Mouse (Mus musculus) cerebellum, adult 9-10 months (tissue): Measurements from ENCODE around the gene Carmil1.
A peak's percentile ranks its signal among the peaks of the same experiment; 100 is the strongest.

Source experiments
- DNase-seq: peaks from one replicate; pipeline ENCODE4 v3.0.0; 2022

The Carmil1 gene

DNA sequence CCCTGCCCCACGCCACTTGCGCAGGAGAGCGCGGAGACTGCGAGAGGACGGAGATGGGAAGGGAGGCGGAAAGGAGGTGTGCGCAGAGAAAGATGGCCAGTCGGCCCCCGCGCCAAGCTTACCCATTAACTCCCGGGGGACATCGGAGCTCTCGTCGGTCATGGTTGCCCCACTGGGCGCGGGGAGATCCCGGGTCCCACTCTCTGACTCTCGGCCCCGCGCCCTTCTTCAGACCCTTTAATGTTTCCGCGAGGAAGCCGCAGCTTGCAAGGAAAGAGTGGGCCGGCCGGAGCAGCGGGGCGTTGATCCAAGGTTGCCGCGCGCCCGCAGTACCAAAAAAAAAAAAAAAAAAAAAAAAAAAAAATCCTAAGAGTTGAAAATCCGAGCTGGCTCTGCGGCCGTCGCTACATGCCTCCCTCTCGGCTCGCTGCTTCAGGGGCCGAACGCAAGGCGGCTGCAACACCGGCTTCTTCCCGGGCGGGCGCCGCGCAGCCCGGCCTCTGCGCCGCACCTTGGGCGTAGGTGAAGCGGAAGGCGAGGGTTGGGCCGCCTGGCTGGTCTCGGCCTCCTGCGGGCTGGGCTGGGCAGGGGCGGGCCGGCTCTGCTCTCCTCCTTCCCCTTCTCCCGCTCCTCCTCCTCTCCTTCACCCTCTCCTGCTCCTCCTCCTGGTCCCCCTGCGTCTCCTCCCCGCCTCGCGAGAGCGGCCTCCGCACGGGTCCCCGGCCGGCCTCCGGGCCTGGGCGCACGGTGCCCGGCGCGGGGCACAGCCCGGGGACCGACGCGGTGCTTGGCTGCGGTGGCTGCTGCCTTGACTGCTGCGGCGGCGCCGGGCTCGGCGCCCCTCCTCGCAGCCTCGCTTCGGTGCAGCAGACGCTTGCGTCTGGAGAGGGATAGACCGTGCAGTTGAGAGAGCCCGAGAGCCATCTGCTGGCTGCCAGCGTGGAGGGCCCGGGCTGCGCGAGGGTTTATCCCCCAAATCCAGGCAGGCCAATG, at the start of gene Carmil1:
Gene Carmil1, minus strand, starts transcription at position 357 of the 993 bp plus-strand sequence.
- peak; percentile 89 for DNase-seq

DNA sequence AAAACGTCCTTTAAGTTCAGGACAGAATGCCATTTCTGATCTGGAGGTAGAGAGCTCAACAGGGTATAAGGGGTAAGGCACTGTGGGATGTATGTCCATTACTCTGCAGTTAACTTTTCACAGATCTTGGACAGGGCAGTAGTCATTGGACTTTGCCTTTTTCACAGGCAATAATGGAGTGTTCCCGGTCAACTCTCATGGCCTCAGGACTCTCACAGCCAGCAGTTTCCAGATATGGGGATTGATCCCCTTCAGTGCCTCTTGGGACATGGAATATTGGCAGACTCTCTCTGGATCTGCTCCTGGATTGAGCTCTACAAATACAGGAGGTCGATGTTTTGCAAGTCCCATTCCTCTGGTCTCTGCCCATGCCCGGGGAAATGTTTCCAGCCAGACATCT, 49.5 kb upstream of the Carmil1 start:
- DNase-seq, result no peak

DNA sequence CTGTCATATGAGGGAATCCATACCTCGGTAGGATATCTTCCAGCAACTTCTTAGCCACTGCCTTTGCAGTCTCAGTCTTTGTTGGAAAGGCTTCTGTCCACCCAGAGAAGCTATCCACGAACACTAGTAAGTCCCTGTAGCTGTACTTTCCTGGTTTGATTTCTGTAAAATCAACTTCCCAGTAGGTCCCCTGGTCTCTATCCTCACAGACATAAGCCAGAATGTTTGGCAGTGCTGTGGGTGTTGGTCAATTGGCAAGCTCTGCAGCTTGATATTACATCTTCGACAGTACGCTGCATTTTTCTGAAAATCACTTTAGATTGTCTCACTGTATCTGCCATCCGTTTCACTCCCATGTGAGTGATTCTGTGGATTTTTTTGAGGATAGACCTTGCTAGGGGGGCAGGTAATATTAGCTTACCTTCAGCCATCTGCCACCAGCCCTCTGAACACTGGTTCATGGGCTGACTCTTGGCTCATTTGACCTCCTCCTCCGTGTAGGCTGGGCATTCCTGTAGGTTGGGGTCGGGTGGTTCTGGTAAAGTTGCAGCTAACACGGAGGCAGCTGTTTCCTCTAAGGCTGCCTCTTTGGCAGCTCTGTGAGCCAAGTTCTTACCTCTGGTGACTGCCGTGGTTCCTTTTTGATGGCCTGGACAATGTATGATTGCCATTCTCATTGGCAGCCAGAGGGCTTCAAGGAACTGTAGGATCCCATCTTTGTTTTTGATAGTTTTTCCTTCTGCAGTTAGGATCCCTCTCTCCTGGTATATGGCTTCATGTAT, 47.6 kb upstream of the Carmil1 start:
- no peak for DNase-seq

DNA sequence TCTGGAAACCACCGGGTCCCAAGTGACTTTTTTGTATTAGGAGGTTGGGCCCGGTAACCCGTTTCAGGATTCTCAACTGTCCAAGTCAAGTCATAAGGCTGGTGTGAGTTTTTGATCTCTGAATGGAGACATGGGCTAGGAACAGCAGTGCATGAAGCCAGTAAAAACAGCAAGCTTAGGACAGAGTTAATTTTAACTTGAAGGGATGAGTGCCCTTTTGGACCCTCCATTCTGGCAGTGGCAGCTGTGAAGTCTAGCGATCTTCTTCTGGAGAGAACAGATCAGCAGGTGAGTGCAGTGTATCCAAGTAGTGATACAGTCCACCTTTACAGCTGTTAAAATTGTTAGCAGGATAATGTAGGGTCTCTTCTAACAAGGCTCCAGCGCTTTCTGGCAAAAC, 46.6 kb upstream of the Carmil1 start, which contains the start of gene Cmah:
Gene Cmah, plus strand, starts transcription at position 204 of the 400 bp plus-strand sequence.
- no peak for DNase-seq

DNA sequence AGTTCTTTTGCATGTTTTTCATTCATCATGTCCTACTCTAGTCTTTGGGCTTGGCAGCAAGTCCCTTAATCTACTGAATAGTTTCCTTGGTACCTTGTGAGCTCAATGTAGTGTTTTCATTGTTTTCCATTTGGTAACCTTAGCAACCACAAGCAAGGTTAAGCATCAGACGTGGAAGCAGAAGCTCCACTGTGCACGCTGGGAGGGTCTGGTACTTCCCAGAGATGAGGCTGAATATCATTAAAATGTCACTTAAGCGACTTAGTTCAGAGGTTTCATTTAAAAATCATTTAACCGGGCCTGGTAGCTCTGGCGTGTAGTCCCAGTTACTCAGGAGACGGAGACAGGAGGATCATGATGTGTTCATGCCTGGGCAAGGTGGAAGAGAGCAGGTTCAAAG, 40.7 kb upstream of the Carmil1 start:
- no peak for DNase-seq

DNA sequence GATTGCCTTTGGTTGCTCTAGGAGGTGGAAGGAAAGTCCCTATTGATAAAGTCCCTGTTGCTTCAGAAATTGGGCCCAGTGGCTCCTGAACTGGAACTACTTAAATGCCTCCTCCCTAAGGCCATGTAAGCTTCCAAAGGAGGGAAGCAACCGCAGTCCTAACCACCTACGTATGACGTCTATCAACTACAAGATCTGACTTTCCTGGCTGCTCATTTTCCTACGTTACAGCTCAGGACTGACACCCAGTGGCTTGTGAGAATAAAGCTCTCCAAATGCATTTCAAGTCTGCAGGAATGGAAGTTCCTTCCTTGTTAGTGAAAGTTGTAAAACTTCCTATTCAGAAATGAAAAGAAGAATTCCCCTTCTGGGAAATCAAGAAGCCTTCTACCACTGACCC, 38.0 kb upstream of the Carmil1 start:
- no peak for DNase-seq

DNA sequence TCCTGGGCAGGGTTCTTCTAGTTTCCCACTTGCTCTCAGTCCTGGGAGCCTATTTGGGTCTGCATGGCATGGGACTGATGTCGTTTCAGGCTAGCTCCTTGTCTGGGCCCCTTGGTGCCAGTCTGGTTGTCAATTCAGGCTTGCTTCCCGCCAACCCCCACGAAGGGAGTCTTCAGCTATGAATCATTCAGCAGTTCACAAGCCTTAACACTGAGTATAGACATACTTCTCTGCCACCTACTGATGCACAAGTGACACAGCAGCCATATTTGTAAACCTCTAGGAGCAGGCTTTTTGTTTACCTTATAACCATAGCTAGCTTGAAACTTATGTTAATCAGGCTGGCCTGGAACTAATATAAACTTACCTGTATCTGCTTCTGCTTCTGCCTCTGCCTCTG, 36.0 kb upstream of the Carmil1 start:
- no peak for DNase-seq

DNA sequence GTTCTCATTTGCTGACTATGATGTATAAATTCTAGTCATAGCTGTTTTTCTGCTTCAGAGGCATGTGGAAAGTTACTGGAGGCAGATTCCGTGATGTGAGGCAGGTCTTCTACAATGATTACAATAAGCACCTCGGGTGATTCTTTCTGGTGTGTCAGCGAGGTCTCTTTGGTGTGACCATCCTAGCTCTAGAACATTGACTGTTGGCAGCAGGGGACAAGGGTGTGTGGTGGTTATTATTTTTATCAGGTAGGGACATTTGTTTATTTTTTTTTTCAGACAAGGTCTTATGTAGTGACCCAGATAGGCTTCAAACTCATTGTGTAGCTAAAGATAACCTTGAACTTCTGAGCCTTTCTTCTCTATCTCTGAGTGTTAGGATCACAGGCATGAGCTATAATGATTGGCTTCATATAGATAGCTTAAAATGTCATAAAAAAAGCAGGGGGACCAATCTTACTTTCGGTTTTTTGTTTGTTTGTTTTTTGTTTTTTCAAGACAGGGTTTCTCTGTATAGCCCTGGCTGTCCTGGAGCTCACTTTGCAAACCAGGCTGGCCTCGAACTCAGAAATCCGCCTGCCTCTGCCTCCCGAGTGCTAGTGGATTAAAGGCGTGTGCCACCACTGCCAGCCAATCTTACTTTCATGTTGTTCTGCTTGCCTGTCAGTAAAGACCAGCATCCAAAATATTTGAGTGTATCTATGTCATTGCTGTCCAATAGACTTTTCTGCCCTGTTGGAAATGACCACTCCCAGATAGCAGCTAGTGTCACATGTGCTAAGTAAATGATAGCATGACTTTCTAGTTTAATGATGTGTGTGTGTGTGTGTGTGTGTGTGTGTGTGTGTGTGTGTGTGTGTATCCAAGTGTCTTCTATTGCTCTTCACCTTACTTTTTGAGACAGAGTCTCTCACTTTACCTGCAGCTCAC, 30.7 kb upstream of the Carmil1 start:
- no peak for DNase-seq

DNA sequence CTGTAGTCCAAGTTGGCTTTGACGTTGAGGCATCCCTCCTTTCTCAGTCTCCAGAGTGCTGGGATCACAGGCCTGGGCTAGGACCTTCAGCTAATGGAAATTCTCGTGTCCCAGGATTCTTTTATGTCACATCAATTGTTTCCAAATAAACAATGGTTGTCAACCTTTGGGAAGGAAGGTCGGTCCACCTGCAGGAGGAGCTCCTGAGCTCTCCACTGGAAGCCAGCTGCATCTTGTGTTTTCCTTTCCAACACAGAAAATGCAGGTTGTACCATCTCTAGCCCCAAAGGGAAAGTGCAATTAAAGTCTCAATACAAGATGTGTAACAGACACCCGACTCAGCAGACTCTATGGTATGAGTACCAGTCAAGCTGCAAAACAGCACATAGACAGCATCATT, 25.7 kb upstream of the Carmil1 start:
- DNase-seq, result no peak

DNA sequence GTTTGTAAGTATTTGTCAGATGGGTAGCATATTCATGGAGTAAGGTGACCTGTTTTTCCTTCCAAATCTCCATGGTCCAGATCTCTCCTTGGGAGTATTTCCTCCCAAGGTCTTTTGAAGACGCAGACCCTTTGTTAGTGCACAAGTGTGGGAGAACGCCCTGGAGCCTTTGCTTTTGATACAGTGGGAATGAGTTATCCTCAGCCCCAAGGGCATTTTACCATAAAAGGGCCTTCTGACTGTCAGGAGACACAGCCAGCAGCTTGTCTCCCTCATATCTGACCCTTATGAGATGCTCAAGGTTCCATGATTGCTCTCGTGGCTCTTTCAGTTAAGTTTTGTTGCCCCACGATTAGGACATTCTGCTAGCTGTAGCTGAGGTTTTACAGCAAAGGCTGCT, 24.9 kb upstream of the Carmil1 start:
- DNase-seq, result no peak

DNA sequence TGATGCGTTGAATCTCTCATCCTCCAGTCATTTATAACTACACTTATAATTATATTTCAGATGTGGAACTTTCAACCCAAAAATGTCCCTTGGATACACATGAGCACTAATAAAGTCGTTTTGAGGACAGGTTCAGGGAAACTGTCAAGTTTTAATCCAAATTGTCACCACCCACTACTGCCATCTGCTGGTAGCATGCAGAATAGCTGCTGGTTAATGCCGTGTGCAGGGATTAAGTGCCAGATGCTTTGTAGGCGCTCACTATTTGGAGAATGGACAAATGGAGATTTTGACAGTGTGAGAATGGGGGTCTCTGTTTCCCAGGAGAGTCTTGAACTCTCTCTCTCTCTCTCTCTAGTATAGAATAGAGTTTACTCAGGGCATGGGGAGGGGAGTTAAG, 16.7 kb upstream of the Carmil1 start:
- peak; percentile 46 for DNase-seq

DNA sequence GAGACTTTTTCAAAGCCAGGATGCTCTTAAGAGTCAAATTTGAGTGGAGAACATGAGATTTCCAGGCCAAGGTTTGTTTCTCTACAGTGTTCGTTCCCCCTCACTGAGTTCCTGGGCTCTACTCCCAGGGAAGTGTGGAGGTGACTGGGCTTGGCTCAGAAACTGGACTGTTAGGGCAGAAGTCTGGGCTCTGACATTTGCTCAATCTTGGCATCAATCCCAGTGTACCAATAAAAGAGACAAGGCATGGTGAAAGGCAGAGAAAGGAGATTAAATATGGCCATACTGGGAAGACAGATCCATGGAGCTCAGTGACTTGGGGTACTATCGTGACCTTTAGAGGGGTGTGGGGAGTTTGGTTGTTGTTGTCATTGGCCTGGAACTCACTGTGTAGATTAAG, 6.8 kb upstream of the Carmil1 start:
- peak; percentile 68 for DNase-seq

DNA sequence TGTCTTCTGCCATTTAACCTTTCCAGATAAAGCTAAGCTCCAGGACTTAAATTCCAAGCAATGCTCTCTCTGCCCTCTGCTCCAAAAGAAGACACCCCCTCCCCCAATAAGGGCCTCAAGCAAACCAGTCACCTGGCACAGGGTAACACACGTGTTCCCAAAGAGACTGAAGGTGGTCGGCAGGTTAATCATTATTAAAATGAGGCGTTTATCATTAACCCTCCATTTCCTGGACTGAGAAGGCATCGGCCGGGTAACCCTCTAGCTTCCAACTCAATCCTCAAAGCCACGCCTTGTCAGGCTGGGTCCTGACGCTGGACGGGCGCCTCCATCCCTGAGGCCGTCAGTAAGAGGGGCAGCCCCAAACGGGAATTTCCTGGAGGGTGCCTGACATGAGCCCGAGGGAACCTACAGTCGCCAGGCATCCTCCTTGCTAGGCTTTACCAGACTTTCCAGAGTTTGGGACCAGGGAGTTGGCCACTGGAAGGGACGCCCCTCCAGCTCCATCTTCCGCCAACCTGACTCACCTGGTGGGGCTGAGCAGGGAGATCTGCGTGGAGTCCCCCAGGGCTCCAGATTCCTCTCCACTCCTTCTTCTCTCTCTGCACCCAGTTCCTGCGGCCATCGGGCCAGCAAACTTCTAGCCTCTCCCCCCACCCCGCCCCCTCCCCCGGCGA, 695 bp downstream of the Carmil1 start:
- DNase-seq, result peak; percentile 52

DNA sequence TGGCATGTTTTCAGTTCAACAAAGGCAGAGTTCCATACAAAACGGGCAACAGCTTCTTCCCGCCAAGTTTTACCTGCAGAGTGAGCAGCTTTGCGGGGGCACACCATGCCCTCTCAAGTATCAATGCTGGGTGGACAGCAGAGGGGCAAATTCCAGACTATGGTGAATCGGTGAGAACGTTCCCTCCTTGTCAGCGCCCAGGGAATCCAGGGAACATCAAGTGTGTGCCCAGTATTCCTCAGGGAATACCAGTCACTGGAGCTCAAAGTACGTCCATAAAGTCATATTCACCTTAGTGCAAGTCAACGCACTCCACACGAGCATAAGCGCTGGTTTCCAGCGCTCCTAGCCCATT, 1.2 kb downstream of the Carmil1 start:
- peak; percentile 29 for DNase-seq

DNA sequence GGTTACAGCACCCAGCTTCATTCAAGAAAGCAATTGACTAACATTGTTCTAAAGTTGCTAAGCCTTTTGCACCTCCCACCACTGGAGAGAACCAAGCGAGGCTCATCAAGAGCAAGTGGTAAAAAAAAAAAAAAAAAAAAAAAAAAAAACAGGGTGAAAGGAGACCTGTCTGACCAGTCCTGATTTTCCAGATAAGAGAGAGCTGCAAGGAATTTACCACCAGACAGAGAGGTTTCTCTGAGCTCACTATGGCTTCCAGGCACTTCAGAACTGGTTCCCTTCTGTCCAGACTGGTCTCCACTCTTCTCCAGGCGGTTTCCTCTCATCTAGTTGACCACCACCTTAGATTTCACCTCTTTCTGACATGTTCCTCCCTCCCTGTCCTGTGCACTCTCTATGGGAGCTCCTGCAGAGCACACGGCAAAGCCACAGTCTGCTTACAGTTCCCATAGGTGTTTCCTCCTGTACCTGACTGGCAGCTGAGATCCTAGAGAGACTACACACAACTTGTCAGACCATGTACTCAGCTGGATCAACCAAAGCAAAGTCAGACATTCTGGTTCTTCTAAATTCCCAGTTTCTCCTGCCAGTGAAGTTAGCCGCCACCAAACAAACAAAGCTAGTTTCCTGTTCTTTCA, 7.7 kb downstream of the Carmil1 start:
- no peak for DNase-seq

DNA sequence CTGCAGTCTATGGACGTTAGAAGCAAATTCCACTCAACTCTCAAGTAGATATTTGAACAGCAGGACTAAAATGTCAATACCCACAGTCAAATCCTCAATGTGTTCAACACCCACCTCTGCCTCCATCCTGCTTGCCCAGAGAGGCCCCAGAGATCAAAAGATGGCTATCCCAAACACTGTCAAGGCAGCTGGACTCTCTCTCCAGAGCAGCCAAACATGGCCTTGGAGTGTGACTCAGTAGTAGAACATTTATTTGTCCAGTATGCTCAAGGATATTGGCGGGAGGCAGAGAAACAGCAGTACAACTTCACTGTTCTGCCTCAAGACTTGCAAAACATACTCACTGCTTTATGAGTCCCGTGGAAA, 11.5 kb downstream of the Carmil1 start:
- no peak for DNase-seq

DNA sequence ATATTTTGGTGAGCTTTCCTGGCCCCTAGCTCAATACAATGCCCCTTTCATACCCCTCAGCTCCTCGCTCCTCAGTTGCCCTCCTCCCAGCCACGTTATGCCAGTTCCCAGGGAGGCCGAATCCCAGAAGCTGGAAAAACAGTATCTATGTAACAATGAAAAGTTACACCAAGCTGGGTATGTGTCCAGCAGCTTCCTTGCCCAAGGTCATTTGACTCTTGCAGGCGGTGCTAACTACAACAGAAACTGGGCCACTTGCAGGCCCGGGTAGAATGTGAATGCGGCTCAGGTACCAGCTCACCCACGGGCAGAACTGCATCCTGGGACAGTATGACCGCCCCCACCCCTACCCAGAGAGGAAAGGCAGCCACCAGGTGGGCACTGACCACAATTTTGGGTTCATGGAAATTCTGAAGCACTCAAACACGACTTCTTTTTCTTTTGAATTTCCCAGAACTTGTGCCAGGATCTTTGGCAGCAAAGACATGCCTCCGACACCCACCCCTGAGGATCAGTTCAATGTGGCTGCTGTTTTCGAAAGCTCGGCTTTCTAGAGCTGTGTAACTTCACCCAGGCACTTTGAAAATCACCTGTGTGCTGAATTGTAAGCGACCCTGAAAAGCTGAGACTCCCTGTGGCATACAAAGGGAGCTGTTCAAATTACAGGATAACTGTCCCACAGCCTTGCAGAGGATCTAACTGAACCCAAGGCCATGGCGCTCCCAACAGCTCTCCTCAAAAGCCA, 12.1 kb downstream of the Carmil1 start:
- no peak for DNase-seq

DNA sequence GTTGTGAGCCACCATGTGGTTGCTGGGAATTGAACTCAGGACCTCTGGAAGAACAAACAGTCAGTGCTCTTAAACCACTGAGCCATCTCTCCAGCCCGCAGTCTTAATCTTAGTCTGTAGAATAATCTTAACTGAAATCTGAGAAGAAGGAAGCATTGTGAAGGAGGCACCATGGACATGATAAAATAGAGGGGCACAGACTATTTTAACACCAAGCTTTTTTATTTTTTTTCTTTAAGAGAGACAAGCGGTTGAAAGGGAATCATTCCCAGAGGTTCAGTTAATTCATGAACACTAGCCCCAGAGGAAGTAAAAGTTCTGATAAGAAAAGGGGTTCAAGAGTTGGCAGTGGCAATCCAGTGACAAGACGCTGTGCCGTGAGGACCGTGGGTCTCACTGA, 15.8 kb downstream of the Carmil1 start:
- no peak for DNase-seq

DNA sequence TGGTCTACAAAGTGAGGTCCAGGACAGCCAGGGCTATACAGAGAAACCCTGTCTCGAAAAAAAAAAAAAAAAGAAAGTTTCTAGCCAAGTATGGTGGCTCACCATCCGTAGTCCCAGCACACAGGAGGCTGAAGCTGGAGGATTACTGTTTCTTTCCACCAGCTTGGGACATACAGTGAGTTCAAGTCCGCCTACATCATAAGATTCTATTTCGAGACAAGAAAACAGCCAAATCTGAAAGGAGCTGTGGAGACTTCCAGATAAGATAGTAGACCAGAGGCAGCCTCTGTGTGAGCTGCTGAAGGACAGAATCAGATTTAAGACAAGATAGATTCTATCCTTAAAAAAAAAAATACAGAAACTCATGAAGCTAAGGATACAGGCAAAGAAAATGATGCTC, 17.0 kb downstream of the Carmil1 start:
- DNase-seq, result no peak

DNA sequence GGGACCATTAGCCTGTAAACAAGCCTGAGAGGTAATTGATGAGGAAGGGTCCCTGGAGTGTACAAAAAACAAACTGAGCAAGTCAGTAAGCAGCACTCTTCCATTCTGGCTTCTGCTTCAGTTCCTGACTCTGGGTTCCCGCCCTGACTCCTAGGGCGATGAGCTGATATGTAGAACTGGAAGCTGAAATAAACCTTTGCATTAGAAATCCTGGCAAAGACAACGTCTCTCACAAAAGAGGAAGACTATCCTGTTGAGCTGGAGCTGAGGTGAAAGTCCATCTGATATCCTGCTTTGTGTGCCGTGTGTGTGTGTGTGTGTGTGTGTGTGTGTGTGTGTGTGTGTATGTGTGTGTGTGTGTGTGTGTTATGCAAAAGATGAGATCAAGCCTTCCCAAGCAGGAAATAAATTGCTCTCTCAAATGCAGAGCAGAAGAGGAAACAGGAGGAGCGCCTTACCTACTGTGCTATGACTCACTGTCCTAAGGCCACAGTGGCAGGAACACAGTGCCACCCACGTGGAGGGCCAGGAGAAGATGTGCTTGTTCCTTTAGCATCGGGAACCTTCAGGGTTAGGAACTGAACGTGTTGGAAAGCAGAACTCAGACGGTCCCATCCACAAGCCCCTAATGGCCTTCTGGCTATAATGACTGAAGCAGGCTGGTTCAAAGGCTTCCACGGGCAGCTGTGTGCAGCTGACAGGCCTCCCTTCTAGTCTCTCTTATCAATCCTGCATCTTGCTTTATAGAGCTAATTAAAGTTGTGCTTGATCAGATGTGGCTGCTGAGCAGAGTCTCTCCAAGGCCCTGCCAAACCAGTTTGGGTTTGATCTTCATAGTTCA, 19.6 kb downstream of the Carmil1 start:
- peak; percentile 65 for DNase-seq
